Mouse (Mus musculus) liver, postnatal 0 days (tissue): ENCODE results near the gene Lcn12. TPM values are rescaled to one million over a fixed set of nuclear protein-coding genes. Genes with fewer than 3 reads are reported as not detected.

Experiments
- ATAC-seq: fragments of 200-750 bp; cut with Nextera tagmentation; 2 replicates; pipeline ENCODE4 v1.8.0; 2017; ENCODE audit warnings: mild to moderate bottlenecking, moderate library complexity
- DNase-seq: peaks from one replicate; pipeline ENCODE4 v3.0.0-alpha.2; 2016
- H3K27ac ChIP-seq: fragments of 300-500 bp; sonication (generic); 2 replicates; pipeline ENCODE4 v1.5.1; 2014; ENCODE audit warnings: antibody characterized with exemption, moderate library complexity, mild to moderate bottlenecking, low read depth
- H3K27me3 ChIP-seq: fragments of 300-500 bp; sonication (generic); 2 replicates; pipeline ENCODE4 v1.6.1; 2014; ENCODE audit warnings: low read length, control low read depth, mixed read lengths; ENCODE audit not compliant: insufficient read depth
- H3K36me3 ChIP-seq: fragments of 300-500 bp; sonication (generic); replicated peaks from 2 replicates; pipeline ENCODE4 v1.6.1; 2014; ENCODE audit warnings: mild to moderate bottlenecking, control low read depth, low read length, moderate library complexity, mixed read lengths; ENCODE audit not compliant: insufficient read depth
- H3K4me1 ChIP-seq: fragments of 300-500 bp; sonication (generic); 2 replicates; pipeline ENCODE4 v1.6.1; 2014; ENCODE audit warnings: antibody characterized with exemption, mild to moderate bottlenecking, control low read depth; ENCODE audit not compliant: insufficient read depth
- H3K4me2 ChIP-seq: fragments of 300-500 bp; sonication (generic); 2 replicates; pipeline ENCODE4 v1.6.1; 2014; ENCODE audit warnings: low read depth, mild to moderate bottlenecking, low read length, moderate library complexity, mixed read lengths
- H3K4me3 ChIP-seq: fragments of 300-500 bp; sonication (generic); 2 replicates; pipeline ENCODE4 v1.5.1; 2014; ENCODE audit warnings: low read depth, low read length
- H3K9ac ChIP-seq: fragments of 300-500 bp; sonication (generic); replicated peaks from 2 replicates; pipeline ENCODE4 v1.6.1; 2014; ENCODE audit warnings: mild to moderate bottlenecking, moderate library complexity
- H3K9me3 ChIP-seq: fragments of 300-500 bp; sonication (generic); 2 replicates; pipeline ENCODE4 v1.6.1; 2016; ENCODE audit warnings: mild to moderate bottlenecking, control low read depth, low read length, mixed read lengths
- CTCF ChIP-seq: sonication (generic); IDR thresholded peaks from 2 replicates; pipeline ENCODE4 v1.5.1; 2016; ENCODE audit warnings: antibody characterized with exemption, low read depth
- EP300 ChIP-seq: IDR thresholded peaks from 2 replicates; pipeline ENCODE4 v1.6.1; 2016; ENCODE audit warnings: antibody characterized with exemption, low read depth, mild to moderate bottlenecking
- whole genome bisulfite sequencing: fragments of 180-500 bp; shearing (Covaris S2); extraction: QIAGEN DNeasy Blood & Tissue Kit; methylation state at CpG from one replicate; pipeline ENCODE4 v1.1.7; 2014; ENCODE audit not compliant: insufficient replicate concordance; 5-methylcytosine and 5-hydroxymethylcytosine counted together
- polyA plus RNA-seq: library from polyadenylated mRNA; unstranded; fragments of >200 nt; fragmentation: Nextera tagmentation; extraction: Ambion mirVana; gene quantifications from 2 replicates; pipeline ENCODE4 v1.2.1, GENCODE M21; 2015

Gene Lcn12
- polyA plus RNA-seq, 1 experiment from 2014 or later, result not detected

DNA sequence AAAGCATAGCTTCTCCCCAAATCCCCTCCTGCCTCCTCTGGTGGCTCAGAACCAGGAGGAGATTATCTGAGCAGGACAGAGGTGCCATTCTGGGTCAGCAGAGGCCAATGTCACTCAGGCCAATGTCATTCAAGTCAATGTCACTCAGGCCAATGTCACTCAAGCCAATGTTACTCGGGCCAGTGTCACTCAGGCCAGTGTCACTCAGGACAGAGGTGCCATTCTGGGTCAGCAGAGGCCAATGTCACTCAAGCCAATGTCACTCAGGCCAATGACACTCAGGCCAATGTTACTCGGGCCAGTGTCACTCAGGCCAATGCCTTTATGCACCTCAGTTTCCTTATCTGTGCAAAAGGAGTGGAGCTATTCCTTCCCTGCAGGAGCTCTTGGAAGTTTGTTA lies 21.2 kb downstream of the Lcn12 start:
- Histone ChIP-seq H3K36me3 (no peaks in the 10 kb centered on the region), H3K4me3 (no peak overlapping the region), H3K4me1 (no peaks in the 10 kb centered on the region), H3K9ac (no peak overlapping the region), H3K9me3 (no peaks in the 10 kb centered on the region), H3K27me3 (no peaks in the 10 kb centered on the region), H3K4me2 (no peak overlapping the region), H3K27ac (no peak overlapping the region)
- TF ChIP-seq CTCF (no peak), EP300 (no peak)
- DNase-seq (no peak), ATAC-seq (peak; percentile 81)
- 81% methylated on average over 2 of the region's 2 CpGs for WGBS

- Histone ChIP-seq H3K36me3 (no peaks in the 10 kb centered on the region), H3K9ac (no peak within 1 kb of the TSS), H3K4me2 (no peak within 1 kb of the TSS), H3K4me3 (no peak within 1 kb of the TSS), H3K27me3 (no peaks in the 10 kb centered on the region), H3K4me1 (peaks cover 5% of the 10 kb centered on the region; the same call in 1 of the 2 replicates), H3K9me3 (no peaks in the 10 kb centered on the region), H3K27ac (no peak within 1 kb of the TSS)
- ATAC-seq (no peak), DNase-seq (no peak)
- TF ChIP-seq EP300 (no peak), CTCF (no peak)
- WGBS, result 67% methylated on average over 6 of the region's 6 CpGs
Measured at GRCm38 (mm10) chr2:25469969-25470368, 23.7 kb downstream of the Lcn12 start, which contains the start of gene Ptgds. TSS of gene Ptgds (minus strand) at chr2:25470046.

DNA sequence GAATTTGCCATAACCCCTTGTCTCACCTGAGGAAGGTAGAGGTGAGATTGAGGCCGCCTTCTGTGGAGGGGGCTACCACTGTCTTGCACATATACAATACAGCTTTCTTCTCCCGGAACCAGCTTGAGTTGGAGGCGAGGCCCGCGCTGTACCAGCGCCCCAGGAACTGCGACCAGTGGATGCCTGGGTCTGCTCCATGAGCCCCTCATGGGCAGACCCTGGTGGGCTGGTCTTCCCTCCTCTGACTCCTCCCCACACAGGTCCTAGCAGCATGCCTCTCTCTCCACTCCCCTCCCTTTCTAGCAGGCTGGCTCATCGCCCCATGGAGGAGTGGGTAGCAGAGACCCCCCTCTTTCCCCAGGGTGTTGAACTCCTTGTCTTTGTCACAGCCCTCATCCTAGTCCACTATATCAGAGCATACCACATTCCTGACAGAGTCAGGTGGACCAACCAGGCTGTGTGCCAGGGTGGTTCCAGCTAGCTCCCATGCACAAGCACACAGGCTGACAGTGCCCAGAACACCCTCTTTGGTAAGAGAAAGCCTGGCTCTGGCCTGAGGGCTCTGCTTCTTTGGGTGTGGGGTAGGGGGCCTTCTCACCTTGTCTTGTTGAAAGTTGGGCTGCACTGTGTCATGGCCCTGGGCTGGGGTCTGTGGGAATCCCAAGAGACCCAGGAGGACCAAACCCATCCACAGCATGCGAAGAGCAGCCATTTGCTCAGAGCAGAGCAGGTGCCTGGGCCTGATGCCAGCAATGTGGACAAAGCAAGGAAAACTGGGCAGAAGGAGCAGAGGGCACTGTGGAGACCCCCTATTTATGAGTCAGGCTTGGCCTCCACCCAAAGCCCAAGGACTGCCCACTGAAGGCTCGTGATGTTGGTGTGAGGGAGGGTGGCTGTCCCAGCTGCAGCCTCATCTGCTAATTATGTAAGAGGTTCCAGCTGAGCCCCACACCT lies 24.5 kb downstream of the Lcn12 start:
- 62% methylated on average over 10 of the region's 10 CpGs for WGBS
- Histone ChIP-seq H3K9ac (no peak overlapping the region), H3K4me2 (no peak overlapping the region), H3K9me3 (no peaks in the 10 kb centered on the region), H3K4me1 (peaks cover 10% of the 10 kb centered on the region; the same call in 1 of the 2 replicates), H3K4me3 (no peak overlapping the region), H3K27ac (no peak overlapping the region), H3K36me3 (no peaks in the 10 kb centered on the region), H3K27me3 (no peaks in the 10 kb centered on the region)
- DNase-seq, result no peak
- no peak for ATAC-seq
- TF ChIP-seq EP300, result no peak
- TF ChIP-seq CTCF, result no peak

- TF ChIP-seq EP300, result no peak
- TF ChIP-seq CTCF, result no peak
- Histone ChIP-seq H3K9ac (no peak overlapping the region), H3K4me2 (no peak overlapping the region), H3K27me3 (no peaks in the 10 kb centered on the region), H3K27ac (no peak overlapping the region), H3K4me3 (no peak overlapping the region), H3K36me3 (no peaks in the 10 kb centered on the region), H3K4me1 (peaks cover 10% of the 10 kb centered on the region; the same call in 1 of the 2 replicates), H3K9me3 (no peaks in the 10 kb centered on the region)
- ATAC-seq (no peak), DNase-seq (no peak)
- WGBS, result 67% methylated on average over 14 of the region's 14 CpGs
Measured at GRCm38 (mm10) chr2:25467606-25468303, 26.0 kb downstream of the Lcn12 start.

GRCm38 (mm10) chr2:25465816-25466635 lies 27.7 kb downstream of the Lcn12 start:
- H3K36me3 ChIP-seq, result no peaks in the 10 kb centered on the region
- WGBS, result 23% methylated on average over 10 of the region's 10 CpGs
- peak overlapping the region; percentile 33 for H3K4me2 ChIP-seq
- peaks cover 17% of the 10 kb centered on the region for H3K4me1 ChIP-seq
- DNase-seq, result peak; percentile 53
- H3K9ac ChIP-seq, result 0 out of 2 replicates have a peak overlapping the region, but pooled peaks have one; percentile 5
- no peaks in the 10 kb centered on the region for H3K27me3 ChIP-seq
- ATAC-seq, result peak; percentile 6; the same call in 1 of the 2 replicates
- peak overlapping the region; percentile 66 for H3K27ac ChIP-seq
- H3K9me3 ChIP-seq, result no peaks in the 10 kb centered on the region
- TF ChIP-seq EP300, result no peak
- peak overlapping the region; percentile 13; the same call in 1 of the 2 replicates for H3K4me3 ChIP-seq
